Mouse (Mus musculus) T-helper 2 cell (primary cell): ENCODE data around the gene Gm44790.
"Not testable (repeated sequence)": the region's sequence is repeated elsewhere in the genome, so short reads cannot be mapped to it uniquely, and the experiment has no call there.

Experiments
- in situ Hi-C: fragments of 300-600 bp; cut with MboI, MseI; formaldehyde crosslinking; loops from one replicate; pipeline ENCODE4 v1.15.1; 2025; ENCODE audit warnings: high pct_unique_total_duplicates

Gene Gm44790

DNA sequence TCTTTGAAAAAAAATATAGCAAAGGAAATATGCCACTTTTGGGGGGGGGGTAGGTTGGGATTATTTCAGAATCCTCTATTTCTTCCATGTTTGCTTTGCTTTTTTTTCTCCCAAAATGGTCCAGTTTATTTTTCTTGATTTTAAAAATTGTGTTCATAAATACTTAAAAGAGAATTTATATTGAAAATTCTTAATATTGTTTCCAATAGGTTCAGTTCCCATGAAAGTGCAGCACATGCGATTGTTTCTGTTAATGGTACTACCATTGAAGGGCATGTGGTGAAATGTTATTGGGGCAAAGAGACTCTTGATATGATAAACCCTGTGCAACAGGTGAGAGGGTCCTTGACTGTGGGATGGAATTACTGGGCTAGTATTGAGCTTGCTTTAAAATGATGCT, at the start of gene Gm44790:
Gm44790 (plus strand) TSS at position 301 of the 400 bp plus-strand sequence.
- in situ Hi-C loops, result no loop called here

DNA sequence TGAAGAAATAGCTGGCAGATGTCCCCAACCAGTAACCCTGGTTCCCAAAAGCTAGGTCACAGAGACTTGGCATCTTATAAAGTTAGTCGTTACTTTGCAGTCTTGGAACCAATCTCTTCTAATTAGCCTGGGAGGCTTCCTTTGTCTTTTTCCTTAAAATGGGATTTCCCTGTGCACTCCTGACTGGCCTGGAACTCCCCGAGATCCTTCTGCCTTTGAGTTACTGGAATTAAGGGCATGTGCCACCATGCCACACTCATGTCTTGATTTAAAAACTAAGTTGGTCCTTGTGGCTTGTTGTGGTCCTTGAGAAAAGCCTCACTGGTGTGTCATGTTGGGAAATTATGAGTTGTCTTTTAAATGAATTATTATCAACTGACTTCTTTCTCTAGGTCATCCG, 48.1 kb upstream of the Gm44790 start:
- in situ Hi-C loops, result no loop called here

DNA sequence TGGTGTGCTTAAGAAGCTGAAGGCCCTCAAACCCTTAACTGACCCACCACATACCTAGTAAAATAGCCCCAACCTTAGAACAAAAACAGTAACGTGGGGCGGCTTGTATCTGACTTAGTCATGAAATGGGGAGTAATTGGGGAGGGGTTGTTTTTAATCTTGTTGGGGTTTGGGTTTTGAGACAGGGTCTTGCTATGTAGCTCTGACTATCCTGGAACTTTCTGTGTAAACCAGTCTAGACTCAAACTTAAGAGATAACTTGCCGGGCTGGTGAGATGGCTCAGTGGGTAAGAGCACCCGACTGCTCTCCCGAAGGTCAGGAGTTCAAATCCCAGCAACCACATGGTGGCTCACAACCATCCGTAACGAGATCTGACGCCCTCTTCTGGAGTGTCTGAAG, 46.3 kb upstream of the Gm44790 start:
- in situ Hi-C loops, result not testable (repeated sequence)

DNA sequence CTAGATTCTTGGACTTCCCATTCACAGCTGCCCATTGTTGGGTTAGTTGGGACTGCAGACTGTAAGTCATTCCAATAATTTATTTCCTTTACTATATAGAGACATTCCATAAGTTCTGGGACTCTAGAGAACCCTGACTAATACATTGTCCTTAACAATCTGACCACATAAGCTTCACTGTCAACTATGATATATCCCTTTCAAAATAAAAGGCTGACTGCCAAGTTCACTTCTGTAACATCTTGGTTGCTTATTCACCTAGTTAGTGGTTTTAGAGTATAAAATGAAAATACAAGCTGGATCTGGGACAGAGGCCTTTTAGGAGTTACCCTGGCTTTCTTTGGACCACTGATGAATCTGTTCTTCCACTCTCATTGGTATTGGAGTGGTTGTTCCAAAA, 43.9 kb upstream of the Gm44790 start:
- in situ Hi-C loops, result no loop called here

DNA sequence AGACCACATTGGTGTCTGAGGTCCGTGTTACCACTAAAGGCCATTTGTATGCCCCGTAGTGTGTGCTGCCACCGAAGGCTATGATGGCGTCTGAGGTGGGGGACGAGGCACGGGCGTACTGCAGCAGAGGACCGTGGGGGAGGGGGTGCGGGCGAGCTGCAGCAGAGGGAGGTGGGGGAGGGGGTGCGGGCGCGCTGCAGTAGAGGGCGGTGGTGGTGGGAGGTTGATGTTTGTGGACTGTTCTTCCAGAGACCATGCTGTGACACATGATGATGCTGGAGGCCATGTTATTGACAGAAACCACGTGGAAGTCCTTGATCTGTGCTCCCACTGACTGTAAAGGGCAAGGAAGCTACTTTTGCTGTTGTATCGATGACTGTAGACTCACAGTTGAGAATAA, 43.1 kb upstream of the Gm44790 start:
- in situ Hi-C loops, result no loop called here

DNA sequence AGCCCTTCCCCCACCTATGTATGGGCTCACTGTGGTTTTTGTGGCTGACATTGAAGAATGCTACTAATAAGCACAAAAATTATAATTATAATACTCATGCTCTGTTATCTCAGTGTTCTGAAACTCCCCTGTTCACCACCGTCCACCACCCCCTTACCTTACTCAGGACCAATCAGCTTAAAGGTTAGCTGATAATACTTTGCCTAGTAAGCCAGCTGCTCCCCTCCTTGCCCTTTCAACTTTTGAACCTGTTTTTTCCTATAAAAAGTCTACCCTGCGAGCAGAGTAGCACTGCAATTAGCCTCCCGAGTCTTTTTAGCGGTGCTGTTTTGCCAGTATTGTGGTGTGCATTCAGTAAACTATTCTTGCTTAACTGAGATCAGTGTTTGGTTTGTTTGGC, 41.8 kb upstream of the Gm44790 start:
- in situ Hi-C loops, result no loop called here

DNA sequence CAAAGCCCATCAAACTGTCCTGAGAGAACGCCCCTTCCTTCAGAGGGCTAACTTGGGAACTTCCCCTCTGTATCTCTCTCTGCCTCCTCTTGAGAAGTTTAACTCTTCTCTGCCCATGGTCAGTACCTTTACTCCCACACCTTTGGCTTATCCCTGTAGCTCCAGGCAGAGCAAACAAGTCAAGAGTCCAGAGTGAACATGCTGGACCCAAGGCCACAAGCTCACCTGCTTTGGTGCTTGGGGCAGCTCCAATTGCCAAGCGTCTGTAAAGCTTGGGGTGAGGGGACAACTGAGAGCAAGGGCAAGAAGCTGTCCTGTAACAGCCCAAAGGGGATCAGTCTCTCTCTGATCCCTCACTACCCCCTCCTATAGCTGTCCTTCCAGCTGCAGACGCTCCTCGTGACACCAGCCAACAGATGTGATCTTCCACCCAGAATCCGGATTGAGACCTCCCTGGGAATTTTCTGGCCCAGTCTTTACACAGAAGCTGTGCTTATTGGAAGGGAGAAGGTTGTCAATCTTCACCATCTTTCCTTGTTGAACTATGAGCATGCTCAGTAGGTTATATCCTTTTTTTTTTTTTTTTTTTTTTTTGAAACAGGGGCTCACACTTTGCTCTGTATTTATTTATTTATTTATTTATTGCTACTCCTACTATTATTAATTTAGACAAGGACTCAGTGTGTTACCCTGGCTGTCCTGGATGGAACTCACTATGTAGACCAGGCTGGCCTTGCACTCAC, 40.9 kb upstream of the Gm44790 start:
- in situ Hi-C loops, result no loop called here

DNA sequence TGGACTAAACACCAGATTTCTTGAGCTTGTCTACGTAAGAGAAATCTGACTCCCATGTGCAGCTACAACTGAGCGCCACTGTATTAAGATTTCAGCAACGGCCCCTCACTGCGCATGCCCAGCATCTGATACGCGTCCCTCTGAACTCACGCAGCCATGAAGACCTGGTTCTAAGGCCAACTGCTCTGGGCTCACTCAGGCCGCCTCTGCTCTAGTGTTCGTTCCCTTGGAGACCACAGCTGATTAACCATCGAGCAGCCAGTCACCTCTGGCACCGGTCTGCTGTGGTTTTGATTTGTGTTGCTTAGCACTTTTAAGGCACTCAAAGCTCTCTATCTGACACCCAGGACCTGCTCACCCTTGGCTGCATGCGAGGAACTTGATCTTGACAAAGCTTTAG, 39.1 kb upstream of the Gm44790 start:
- in situ Hi-C loops, result no loop called here

DNA sequence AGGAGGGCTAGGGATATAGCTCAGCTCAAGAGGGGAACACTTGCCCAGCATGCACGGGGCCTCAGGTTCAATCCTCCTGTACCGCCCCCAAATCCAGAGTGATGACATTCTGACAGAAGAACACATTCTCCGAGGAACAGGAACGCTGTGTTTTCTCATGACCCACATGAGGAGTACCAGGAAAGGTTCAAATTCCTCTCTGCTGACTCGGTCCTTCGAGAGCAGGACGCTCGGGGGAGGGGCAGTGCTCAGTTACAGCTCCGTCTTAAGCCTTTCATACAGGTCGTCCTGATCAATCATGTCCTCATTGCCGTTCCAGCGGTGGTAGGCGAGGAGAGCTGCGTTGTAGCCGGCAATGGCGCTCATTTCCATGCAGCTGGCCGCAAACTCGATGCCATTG, 38.0 kb upstream of the Gm44790 start:
- in situ Hi-C loops, result no loop called here

DNA sequence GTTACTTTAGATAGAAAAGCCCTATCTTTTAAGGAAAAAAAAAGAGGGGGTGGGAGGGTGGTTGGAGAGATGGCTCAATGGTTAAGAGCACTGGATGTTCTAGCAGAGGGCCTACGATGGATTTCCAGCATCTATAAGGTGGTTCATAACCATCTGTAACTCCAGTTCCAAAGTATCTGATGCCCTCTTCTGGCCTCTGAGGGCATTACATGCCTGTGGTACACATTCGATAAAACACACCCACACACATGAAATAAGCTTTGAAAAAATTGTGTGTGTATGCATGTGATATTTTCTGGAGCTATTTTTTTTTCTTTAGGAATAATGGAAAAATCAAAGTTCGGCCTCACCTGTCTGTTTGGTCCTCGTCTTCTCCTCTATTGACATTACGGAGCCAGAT, 35.1 kb upstream of the Gm44790 start:
- in situ Hi-C loops, result no loop called here

DNA sequence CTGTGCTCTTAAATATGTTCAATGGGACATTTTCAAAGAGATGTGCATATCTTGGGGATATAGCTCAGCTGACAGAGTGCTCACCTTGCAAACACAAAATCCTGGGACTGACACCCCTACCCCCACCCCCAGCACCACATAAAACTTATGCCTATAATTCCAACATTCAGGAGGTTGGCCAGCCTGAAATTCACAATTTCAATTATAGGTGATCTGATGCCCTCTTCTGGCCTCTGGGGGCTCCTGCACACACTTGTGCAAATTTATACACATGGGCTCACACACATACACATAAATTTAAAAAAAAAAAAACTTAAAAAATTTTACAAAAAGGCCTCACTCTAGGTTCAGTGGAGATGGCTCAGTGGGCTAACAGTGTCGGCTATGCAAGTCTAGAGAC, 33.3 kb upstream of the Gm44790 start:
- in situ Hi-C loops, result no loop called here

DNA sequence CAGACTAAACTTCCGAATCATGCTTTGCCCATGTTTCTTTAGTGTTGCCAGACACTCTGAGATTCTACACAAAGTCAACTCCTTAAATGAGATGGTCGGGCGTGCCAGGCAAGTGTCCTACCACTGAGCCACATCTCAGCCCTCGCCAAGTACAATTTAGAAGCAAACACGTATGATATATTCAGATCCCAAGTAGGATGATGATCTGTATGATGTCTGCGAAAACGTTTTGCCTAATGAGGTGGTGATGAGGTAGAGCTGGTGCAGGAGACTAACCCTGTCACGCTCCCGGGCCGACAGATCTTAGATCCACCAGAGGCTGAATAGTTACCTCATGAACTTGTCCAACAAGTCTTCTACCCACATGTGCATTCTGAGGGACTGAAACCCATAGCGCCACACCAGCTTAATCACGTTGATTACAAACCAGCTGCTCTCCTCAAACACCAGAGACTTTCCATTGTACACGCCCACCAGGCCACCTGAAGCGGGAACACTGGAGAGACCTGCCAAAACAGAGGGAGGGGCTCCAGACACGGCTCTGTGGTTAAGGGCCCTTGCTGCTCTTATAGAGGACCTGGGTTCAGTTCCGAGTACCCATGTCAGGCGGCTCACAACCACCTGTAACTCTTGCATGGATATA, 32.3 kb upstream of the Gm44790 start:
- in situ Hi-C loops, result no loop called here

DNA sequence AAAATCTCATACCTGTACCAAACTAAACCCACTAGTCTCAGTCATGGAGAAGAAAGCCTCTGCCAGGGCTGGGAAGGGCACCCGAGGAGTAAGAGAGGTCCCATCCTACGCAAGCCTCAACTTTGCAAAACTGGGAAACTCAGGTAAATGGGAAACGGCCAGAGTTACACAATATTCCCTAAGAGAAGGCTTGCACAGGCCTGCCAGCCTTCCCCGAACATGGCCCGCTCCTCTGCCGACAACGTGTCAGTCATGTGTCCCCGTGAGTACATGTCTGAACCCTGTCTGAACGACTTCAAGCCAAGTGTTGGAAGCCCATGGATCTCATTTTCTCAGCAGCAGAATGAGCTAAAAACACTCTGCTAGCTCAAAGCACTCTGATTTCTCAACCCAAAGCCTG, 31.4 kb upstream of the Gm44790 start:
- in situ Hi-C loops, result no loop called here

DNA sequence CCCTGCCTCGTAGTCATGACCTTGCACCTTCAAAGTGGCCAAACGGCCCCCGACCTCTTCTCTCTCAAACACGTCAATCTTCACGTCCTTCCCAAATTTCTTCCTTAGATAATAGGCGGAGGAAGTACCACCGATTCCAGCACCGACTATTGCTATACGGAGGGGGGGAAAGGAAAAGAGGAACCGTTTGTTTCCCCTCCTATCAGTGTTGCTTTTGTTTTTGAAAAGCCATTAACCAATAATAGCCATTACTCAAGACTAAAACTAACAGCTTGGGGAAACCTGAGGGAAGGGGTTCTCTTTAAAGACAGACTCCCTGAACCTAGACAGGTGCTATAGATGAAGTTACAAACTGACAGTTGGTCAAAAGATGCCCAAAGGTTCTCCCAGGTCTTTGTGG, 30.5 kb upstream of the Gm44790 start:
- in situ Hi-C loops, result no loop called here

DNA sequence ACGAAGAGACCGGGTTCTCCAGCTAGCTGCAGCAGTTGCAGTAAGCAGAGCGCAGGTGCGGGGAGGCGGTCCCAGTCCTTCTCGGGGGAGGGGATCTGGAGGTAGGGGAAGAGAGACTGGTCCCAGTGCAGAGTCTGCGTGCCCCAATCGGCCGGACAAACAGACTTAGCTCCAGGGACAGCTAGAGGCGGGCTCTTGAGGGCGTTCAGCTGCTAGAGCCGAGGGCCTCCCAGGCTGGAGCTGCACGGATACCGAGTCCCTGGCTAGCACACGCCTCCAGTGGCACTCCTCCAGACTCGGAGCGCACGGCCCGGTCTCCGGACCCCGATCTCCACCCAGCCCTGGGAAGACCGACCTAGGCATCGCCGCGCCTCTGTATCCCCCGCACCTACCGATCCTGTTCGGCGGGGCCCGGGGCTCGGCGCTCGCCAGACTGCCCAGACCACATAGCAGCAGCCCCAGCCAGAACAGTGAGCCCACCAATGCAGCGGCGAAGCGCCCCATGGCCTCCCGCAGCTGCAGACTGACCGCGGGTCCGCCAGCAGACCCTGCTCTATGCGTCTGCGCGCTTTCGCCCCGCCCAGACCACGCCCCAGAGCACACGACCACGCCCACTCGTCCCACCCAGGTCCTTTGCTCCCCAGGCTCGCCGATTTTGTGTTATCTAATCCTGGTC, 29.7 kb upstream of the Gm44790 start, which contains the start of gene Pcyox1:
Pcyox1 (minus strand) TSS at position 574 of the 676 bp plus-strand sequence.
- in situ Hi-C loops, result no loop called here

DNA sequence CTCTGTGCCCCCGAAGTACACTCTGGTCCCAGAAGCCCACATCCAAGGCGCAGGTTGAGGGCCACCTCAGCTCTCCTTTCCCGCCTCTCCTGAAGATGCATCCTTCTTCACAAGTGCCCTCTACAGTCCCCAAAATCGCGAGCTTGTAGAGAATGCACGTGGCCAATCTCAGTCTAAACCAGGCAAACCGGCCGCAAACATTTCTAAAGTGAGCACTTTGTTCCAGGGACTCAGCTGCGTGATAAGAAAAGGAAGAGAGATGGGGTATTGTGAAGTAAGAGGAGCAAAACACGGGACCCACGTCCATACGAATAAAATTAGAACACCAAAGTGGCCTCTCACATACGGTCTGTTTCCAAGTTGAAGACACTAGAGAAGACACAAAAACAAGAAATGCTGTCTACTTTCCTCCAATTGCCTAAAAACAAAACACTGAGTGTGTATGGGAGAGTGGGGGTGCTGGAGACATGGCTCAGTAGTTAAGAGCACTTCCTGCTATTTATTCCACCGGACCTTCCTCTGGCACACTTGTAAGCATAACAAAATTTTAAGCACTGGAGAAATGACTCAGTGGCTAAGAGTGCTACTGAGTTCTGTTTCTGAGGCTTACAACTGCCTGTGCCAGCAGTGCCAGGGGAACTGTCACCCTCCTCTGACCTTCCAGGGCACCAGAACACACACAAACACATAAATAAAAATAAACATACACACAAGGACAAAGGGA, 29.0 kb upstream of the Gm44790 start:
- in situ Hi-C loops, result no loop called here

DNA sequence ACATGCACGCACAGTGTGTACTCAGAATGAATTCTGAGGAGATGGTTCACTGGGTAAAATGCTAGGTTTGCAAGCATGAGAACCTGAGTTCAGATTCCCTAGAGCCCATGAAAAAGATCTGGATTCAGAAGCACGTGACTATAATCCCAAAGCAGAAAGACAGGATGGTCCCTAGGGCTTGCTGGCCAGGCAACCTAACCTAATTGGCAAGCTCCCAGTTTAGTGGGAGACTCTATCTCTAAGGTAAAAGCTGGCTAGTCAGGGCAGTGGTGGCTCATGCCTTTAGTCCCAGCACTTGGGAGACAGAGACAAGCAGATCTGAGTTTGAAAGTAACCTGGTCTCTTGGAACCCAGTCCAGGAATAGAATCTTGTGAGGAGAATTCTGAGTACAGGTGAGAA, 27.5 kb upstream of the Gm44790 start:
- in situ Hi-C loops, result no loop called here

DNA sequence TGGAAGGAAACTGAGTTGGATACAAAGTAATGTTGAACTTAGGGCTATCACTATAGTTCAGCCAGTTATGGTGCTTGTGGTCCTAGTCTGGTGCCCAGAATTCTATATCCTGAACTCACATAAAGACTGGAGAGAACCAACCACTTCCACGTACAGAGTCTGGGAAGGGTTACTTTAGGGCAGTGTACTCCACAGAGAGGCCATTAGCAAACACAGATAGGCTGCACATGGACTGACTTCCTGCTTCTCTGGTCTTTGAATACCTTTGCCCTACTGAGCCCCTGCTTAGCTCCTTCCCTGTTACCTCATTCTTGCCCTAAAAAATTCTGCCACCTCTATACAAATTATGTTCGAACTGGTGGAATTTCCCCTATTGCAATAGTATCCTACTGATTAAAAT, 26.5 kb upstream of the Gm44790 start:
- in situ Hi-C loops, result loop anchor here (5.0 kb wide), 1 partner anchor 33 kb away; the partner anchor contains the start of gene Fam136a

DNA sequence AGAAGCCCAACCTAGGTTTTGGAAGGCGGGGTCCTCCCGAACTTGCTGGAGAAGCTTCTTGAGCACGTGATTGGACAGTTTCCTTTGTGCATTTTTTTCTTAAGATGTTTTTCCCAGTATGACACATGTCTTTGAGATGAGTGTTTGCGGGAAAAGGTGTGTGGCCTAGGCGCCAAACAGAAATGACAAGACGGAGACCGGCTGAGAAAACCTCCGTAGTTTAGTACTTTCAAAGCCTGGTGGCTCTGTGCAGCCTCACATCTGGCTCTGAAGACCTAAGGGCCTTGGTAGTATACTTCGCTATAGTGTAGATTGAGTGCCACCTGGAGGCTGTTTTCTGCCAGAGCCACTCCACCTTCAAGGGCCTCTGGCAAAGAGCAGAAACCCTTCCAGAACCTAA, 25.5 kb upstream of the Gm44790 start:
- in situ Hi-C loops, result loop anchor here (5.0 kb wide), 1 partner anchor 34 kb away; the partner anchor contains the start of gene Fam136a

DNA sequence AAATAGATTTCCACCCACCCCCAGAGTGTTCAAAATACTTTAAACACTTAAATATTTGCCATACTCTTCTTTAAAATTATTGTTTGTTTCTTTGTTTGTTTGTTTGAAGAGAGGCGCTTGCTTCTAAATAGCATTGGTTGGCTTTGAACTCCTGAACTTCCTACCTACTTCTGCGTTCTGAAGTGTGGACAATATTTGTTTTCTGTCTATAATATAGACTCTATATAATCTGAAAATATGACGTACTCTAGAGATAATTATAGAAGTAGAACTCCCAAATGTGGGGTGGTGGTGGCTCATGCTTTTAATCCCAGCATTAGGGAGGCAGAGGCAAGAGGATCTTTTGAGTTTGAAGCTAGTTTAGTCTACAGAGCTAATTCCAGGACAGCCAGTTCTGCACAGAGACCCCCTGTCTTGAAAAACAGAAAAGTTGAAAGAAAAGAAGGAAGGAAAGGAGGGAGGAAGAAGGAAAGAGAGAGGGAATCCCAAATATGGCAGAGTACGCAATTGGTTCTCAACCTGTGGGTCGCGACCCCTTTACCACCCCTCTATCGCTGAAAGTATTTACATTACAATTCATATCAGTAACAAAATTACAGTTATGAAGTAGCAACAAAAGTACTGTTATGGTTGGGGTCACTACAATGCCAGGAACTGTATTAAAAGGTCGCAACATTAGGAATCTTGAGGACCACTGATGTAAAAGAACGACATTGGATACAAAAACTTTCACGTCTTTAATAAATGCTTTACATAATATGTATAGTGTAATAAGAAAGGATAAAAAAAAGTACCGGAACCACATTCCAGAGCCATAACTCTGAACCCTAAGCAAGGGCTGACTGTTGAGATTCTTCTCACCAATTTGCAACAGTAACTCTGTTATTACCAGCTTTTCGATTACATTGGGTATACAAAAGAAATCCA, 23.5 kb upstream of the Gm44790 start:
- in situ Hi-C loops, result loop anchor here (5.0 kb wide), 1 partner anchor 36 kb away; the partner anchor contains the start of gene Fam136a

DNA sequence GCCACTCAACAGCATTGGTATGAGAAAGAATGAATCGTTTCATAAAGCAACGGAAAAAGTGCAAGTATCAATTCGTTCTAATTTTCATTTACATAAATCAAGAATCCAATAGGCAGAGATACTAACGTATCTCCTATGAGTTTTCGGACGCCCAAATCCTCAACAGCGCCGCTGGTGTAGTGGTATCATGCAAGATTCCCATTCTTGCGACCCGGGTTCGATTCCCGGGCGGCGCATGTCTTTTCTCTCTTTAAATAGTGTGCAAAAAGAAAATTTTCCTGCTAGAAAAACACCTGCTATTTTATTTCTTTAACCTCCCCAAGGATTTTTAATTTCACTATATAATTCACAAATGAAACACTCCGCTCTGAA, 22.7 kb upstream of the Gm44790 start:
- in situ Hi-C loops, result loop anchor here (5.0 kb wide), 1 partner anchor 36 kb away; the partner anchor contains the start of gene Fam136a
